Mouse (Mus musculus) stomach, embryonic 14.5 days (tissue): ENCODE results near the gene Cast. TPM values are rescaled to one million over a fixed set of nuclear protein-coding genes. Genes with fewer than 3 reads are reported as not detected.

Experiments
- ATAC-seq: fragments of 200-750 bp; cut with Nextera tagmentation; 2 replicates; pipeline ENCODE4 v1.8.0; 2017; ENCODE audit warnings: low read depth, moderate TSS enrichment; ENCODE audit not compliant: insufficient number of reproducible peaks, insufficient read depth, low FRiP score
- H3K27ac ChIP-seq: fragments of 300-500 bp; sonication (generic); 2 replicates; pipeline ENCODE4 v1.5.1; 2014; ENCODE audit warnings: mild to moderate bottlenecking, low read length, moderate library complexity, mixed read lengths
- H3K27me3 ChIP-seq: fragments of 300-500 bp; sonication (generic); 2 replicates; pipeline ENCODE4 v1.6.1; 2014; ENCODE audit warnings: low read length, control low read depth, mixed read lengths; ENCODE audit not compliant: control insufficient read depth, insufficient read depth
- H3K36me3 ChIP-seq: fragments of 300-500 bp; sonication (generic); 2 replicates; pipeline ENCODE4 v1.6.1; 2014; ENCODE audit warnings: mild to moderate bottlenecking, control low read depth, low read length, moderate library complexity, mixed read lengths; ENCODE audit not compliant: control insufficient read depth, insufficient read depth
- H3K4me1 ChIP-seq: fragments of 300-500 bp; sonication (generic); 2 replicates; pipeline ENCODE4 v1.6.1; 2014; ENCODE audit warnings: low read length, control low read depth, mixed read lengths; ENCODE audit not compliant: control insufficient read depth, insufficient read depth
- H3K4me2 ChIP-seq: fragments of 300-500 bp; sonication (generic); replicated peaks from 2 replicates; pipeline ENCODE4 v1.6.1; 2014; ENCODE audit warnings: low read depth, low read length, control low read depth
- H3K4me3 ChIP-seq: fragments of 300-500 bp; sonication (generic); 2 replicates; pipeline ENCODE4 v1.5.1; 2014; ENCODE audit warnings: low read depth, low read length, control low read depth
- H3K9ac ChIP-seq: fragments of 300-500 bp; sonication (generic); replicated peaks from 2 replicates; pipeline ENCODE4 v1.6.1; 2014; ENCODE audit warnings: low read depth, mild to moderate bottlenecking, control low read depth, low read length, moderate library complexity, mixed read lengths
- H3K9me3 ChIP-seq: fragments of 300-500 bp; sonication (generic); 2 replicates; pipeline ENCODE4 v1.6.1; 2016; ENCODE audit warnings: low read depth, low read length, control low read depth; ENCODE audit not compliant: control insufficient read depth
- WGBS: fragments of 180-500 bp; shearing (Covaris S2); extraction: QIAGEN DNeasy Blood & Tissue Kit; methylation state at CpG from one replicate; pipeline ENCODE4 v1.1.7; 2014; 5-methylcytosine and 5-hydroxymethylcytosine counted together
- polyA plus RNA-seq: library from polyadenylated mRNA; unstranded; fragments of >200 nt; fragmentation: Nextera tagmentation; extraction: Ambion mirVana; gene quantifications from 2 replicates; pipeline ENCODE4 v1.2.1, GENCODE M21; 2014

The Cast gene
- 38.9 and 42.5 TPM in 2 replicates for polyA plus RNA-seq

DNA sequence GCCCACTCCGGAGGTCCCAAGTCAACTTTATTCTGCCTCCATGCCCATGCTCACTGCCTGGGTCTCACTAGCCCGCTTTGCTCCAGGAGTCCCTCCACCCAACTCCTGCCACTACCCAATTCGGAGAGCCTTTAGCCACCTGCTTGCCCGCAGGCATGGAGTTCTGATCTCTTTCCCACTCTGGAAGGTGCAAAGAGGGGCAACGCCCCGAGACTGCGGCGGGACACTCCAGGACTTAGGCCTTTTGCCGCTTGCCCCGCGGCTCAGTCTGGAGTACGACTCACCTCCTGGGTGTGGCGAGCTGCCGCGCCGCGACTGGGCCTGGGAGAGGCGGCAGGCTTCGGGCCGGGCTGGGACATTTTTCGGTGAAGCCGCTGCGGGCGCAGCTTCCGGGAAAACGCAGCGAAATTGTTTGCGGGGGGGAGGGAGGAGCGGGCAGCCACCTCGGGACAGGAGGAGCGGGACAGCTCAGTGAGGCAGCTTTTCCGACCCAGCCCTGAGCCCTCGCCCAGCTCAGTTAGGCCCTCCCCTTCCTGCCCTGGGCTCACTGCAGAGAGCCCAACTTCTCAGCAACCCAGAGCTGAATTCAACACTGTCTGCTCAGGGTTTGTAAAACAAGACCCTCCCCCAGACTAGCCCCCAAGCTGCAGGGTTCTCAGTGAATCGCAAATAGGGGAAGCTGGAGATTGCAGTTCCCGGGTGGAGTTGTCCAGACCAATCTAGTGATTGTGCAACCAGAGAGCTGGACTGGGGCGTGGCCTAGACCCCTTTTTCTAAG, at the start of gene Cast:
Gene Cast (minus strand): TSS at position 659 of the 778 bp plus-strand sequence.
- Histone ChIP-seq H3K4me2 (peak within 1 kb of the TSS; percentile 88), H3K9ac (peak within 1 kb of the TSS; percentile 57), H3K36me3 (no peaks in the 10 kb centered on the region), H3K27me3 (no peaks in the 10 kb centered on the region), H3K9me3 (no peaks in the 10 kb centered on the region), H3K27ac (peak within 1 kb of the TSS; percentile 74), H3K4me1 (0 out of 2 replicates have a peak, but pooled peaks cover 2% of the 10 kb centered on the region), H3K4me3 (peak within 1 kb of the TSS; percentile 81)
- peak; percentile 90 for ATAC-seq
- 2% methylated on average over 36 of the region's 36 CpGs for WGBS

- peak; percentile 46; the same call in 1 of the 2 replicates for ATAC-seq
- Histone ChIP-seq H3K4me2 (no peak overlapping the region), H3K9me3 (no peaks in the 10 kb centered on the region)
Observed at GRCm38 (mm10) chr13:74854338-74855047, 45.9 kb upstream of the Cast start.

DNA sequence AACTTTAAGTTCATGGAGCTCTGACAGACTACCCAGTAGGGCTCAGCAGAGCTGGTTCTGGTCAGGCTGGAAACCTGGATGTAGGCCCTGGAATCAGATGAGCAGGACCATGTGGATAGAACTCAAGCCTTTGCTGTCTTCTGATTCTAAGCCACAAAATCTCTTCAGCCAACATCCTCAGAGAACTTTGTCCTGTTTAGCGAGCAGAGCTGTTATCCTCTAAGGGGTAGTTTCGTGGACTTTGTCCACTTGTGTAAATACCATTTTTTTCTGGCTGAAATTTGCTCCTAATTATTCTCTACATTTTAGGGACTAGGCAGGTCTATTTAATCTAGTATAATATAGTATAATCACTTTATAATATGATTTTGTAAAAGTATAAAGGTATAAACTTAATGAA, 42.2 kb upstream of the Cast start:
- no peaks in the 10 kb centered on the region for H3K36me3 ChIP-seq
- H3K9ac ChIP-seq: no peak overlapping the region
- no peaks in the 10 kb centered on the region for H3K4me1 ChIP-seq
- ATAC-seq: no peak
- no peaks in the 10 kb centered on the region for H3K9me3 ChIP-seq
- no peaks in the 10 kb centered on the region for H3K27me3 ChIP-seq
- no peak overlapping the region for H3K4me3 ChIP-seq
- no peak overlapping the region for H3K4me2 ChIP-seq
- H3K27ac ChIP-seq: no peak overlapping the region
- WGBS: 82% methylated on average over 2 of the region's 2 CpGs

More at GRCm38 (mm10) chr13:74854338-74855047, 45.9 kb upstream of the Cast start:
- no peak overlapping the region for H3K4me3 ChIP-seq
- H3K27ac ChIP-seq: no peak overlapping the region
- no peak overlapping the region for H3K9ac ChIP-seq
- WGBS: 10% methylated on average over 3 of the region's 3 CpGs
- no peaks in the 10 kb centered on the region for H3K27me3 ChIP-seq
- no peaks in the 10 kb centered on the region for H3K36me3 ChIP-seq
- no peaks in the 10 kb centered on the region for H3K4me1 ChIP-seq

GRCm38 (mm10) chr13:74845886-74846285, 37.3 kb upstream of the Cast start:
- H3K9ac ChIP-seq: no peak overlapping the region
- H3K4me2 ChIP-seq: no peak overlapping the region
- H3K4me1 ChIP-seq: no peaks in the 10 kb centered on the region
- H3K9me3 ChIP-seq: no peaks in the 10 kb centered on the region
- no peaks in the 10 kb centered on the region for H3K36me3 ChIP-seq
- WGBS: 79% methylated on average over 1 of the region's 1 CpGs
- no peak overlapping the region for H3K27ac ChIP-seq
- H3K4me3 ChIP-seq: no peak overlapping the region
- H3K27me3 ChIP-seq: no peaks in the 10 kb centered on the region
- no peak for ATAC-seq

GRCm38 (mm10) chr13:74834543-74834942, 25.9 kb upstream of the Cast start:
- no peaks in the 10 kb centered on the region for H3K9me3 ChIP-seq
- no peak overlapping the region for H3K4me2 ChIP-seq
- no peaks in the 10 kb centered on the region for H3K27me3 ChIP-seq
- H3K4me3 ChIP-seq: no peak overlapping the region
- no peak overlapping the region for H3K27ac ChIP-seq
- ATAC-seq: no peak
- 68% methylated on average over 1 of the region's 1 CpGs for WGBS
- H3K9ac ChIP-seq: no peak overlapping the region
- H3K4me1 ChIP-seq: no peaks in the 10 kb centered on the region
- H3K36me3 ChIP-seq: no peaks in the 10 kb centered on the region

DNA sequence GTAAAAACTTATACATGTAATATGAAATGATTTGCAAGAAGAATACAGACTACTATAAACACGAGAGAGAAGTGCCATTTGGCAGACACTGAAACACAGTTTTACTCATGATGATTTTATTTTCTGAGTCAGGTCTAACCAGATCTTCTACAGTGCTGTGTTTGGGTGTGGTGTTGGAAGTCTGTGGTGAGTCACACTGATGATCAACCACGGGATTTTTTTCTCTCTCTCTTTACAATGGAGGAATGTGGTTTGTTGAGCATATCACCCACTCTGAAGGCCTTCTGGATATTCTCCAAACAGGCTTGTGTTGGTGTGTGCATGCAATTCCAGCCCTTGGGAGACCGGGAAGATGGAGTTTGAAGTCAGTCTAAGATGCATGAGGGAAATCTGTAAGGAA, 13.5 kb upstream of the Cast start:
- no peaks in the 10 kb centered on the region for H3K36me3 ChIP-seq
- ATAC-seq: no peak
- H3K4me3 ChIP-seq: no peak overlapping the region
- H3K9me3 ChIP-seq: no peaks in the 10 kb centered on the region
- H3K9ac ChIP-seq: no peak overlapping the region
- no peaks in the 10 kb centered on the region for H3K4me1 ChIP-seq
- no peaks in the 10 kb centered on the region for H3K27me3 ChIP-seq
- no peak overlapping the region for H3K27ac ChIP-seq
- WGBS: 79% methylated on average over 3 of the region's 3 CpGs
- H3K4me2 ChIP-seq: no peak overlapping the region

DNA sequence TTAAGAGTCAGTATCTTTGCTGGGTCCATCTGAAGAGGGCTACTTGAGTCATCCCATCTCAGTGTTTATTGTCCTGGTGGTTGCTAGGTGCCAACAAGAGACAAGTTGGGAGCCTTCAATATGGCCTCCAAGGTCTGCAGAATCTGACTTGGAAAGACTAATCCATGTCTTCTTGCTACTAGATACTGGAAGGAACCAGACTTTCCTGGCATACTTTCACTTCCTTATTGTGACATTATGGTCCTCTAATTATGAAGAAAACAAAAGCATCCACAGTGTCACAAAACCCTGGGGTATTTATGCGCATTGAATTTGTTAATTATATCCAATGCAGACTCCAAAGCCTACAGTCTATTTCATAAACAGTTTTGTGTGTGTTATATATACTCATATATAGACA, 7.1 kb upstream of the Cast start:
- Histone ChIP-seq H3K36me3 (no peaks in the 10 kb centered on the region), H3K27me3 (no peaks in the 10 kb centered on the region), H3K27ac (no peak overlapping the region), H3K4me2 (no peak overlapping the region), H3K9ac (no peak overlapping the region), H3K9me3 (no peaks in the 10 kb centered on the region), H3K4me3 (no peak overlapping the region), H3K4me1 (no peaks in the 10 kb centered on the region)
- 92% methylated on average over 1 of the region's 1 CpGs for WGBS
- no peak for ATAC-seq

DNA sequence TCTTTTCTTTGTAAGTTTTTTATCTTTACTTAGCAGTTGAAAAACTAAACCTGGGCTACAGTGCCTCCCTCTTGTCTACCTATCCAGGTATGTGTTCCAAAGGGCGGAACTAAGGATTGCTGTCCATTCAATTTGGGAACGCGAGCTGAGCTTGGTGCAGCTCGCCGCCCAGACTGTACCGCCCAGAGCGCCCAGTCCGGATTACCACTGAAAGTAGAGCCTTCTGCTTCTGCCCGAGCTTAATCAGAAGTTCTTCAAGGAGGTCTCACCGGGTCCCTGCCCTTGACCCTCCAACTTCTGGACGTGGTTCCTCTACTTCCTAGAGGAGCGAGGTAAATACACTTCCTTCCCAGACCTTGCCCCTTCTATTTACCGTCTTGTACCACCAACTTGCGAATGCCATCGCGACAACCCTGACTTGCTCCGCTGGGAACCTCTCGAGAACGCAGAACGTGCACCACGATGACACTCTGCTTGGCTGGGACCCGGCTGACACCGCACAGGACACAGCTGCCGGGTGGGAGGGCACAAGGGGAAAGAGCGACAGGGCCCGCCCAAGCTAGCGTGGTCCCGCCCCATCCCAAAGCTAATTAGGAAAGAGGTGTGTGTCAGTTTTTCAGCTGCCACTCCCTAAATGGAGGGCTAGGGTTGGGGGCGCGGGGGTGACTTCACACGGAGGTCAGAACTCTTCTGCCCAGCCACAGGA, 1.0 kb downstream of the Cast start:
- no peaks in the 10 kb centered on the region for H3K27me3 ChIP-seq
- peak overlapping the region; percentile 81 for H3K4me3 ChIP-seq
- 2% methylated on average over 31 of the region's 31 CpGs for WGBS
- H3K9ac ChIP-seq: peak overlapping the region; percentile 57
- no peaks in the 10 kb centered on the region for H3K9me3 ChIP-seq
- peak overlapping the region; percentile 88 for H3K4me2 ChIP-seq
- ATAC-seq: peak; percentile 93
- no peaks in the 10 kb centered on the region for H3K36me3 ChIP-seq
- 0 out of 2 replicates have a peak, but pooled peaks cover 2% of the 10 kb centered on the region for H3K4me1 ChIP-seq
- peak overlapping the region; percentile 74 for H3K27ac ChIP-seq
